Mouse (Mus musculus) myocyte (in vitro differentiated cells): ENCODE results near the gene Abcc6.
A peak's percentile ranks its signal among the peaks of the same experiment; 100 is the strongest.

ENCODE experiments used
- E2F4 ChIP-seq: IDR thresholded peaks from one replicate; pipeline ENCODE4 v1.6.1; 2011; ENCODE audit warnings: mild to moderate bottlenecking, control low read depth, moderate library complexity; ENCODE audit not compliant: insufficient read depth
- MAX ChIP-seq: IDR thresholded peaks from one replicate; pipeline ENCODE4 v1.6.1; 2011; ENCODE audit warnings: low read depth, mild to moderate bottlenecking, control low read depth
- MYOD1 ChIP-seq, 3 experiments: IDR thresholded peaks; one replicate each; pipeline ENCODE4 v1.6.1; 2011; ENCODE audit warnings: control low read depth in 2 of 3, low read depth in 2 of 3, mild to moderate bottlenecking in 2 of 3, moderate library complexity in 1 of 3; ENCODE audit not compliant: insufficient read length in 2 of 3, control insufficient read depth in 1 of 3
- POLR2A ChIP-seq: IDR thresholded peaks from one replicate; pipeline ENCODE4 v1.6.1; 2011; ENCODE audit warnings: low read depth, mild to moderate bottlenecking, control low read depth, moderate library complexity; ENCODE audit not compliant: insufficient read length
- TCF12 ChIP-seq: IDR thresholded peaks from one replicate; pipeline ENCODE4 v1.6.1; 2011; ENCODE audit warnings: mild to moderate bottlenecking, control low read depth; ENCODE audit not compliant: poor library complexity, insufficient read depth, severe bottlenecking
- USF1 ChIP-seq: IDR thresholded peaks from one replicate; pipeline ENCODE4 v1.6.1; 2011; ENCODE audit warnings: low read depth, mild to moderate bottlenecking, control low read depth, moderate library complexity

DNA sequence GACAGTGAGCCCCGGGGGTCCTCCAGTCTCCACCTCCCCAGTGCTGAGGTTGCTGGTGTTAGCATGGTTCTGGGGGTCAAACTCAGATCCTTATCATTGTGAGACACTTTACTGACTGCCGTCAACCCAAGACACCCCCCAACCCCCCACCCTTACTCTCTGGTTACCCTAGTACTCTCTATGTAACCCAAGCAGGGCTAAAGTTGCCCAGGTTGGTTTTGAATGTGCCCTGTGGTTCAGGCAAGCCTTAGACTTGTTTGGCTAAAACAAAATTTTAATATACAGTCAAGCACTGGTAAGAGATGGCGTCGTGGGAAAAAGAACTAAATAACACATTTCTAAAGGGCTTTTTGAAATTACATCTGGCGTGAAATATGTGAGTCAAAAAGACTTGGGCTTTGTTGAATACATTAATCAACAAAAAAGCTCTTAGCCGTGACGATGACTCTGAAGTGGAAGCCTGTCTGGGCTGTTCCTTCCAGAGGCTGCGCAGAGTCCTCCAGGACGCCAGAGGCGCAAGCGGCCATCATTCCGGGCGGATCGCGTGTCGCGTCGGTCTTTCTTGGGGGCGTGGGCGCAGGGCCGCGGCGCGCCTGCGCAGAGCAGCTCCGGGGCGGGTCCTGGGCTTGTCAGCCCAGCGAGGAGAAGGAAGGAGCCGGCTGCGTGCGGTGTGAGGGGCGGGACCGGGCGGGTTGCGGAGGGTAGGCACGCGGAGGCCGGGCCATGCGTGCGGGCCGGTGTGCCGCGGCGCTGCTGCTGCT is 3.2 kb upstream of the Abcc6 start, which contains the start of gene Nomo1:
- TF ChIP-seq POLR2A = peak; percentile 94
- TF ChIP-seq MAX = no peak
- TF ChIP-seq USF1 = no peak
- TF ChIP-seq E2F4 = no peak
- TF ChIP-seq MYOD1 (IDR thresholded peaks at IDR 0.05; ENCODE audit: control insufficient read depth in 1 of 3, insufficient read length in 2 of 3, low read depth in 2 of 3) = peak in 1 of 3 experiments; percentile 26
- TF ChIP-seq TCF12 = no peak
